Mouse (Mus musculus) lung, postnatal 0 days (tissue): Measurements from ENCODE around the gene Tmem18. TPM values are rescaled to one million over a fixed set of nuclear protein-coding genes. Genes with fewer than 3 reads are reported as not detected.

Experiments used
- ATAC-seq: fragments of 200-750 bp; cut with Nextera tagmentation; 2 replicates; pipeline ENCODE4 v1.8.0; 2017; ENCODE audit warnings: moderate library complexity
- DNase-seq: peaks from one replicate; pipeline ENCODE4 v3.0.0-alpha.2; 2016; ENCODE audit warnings: low spot score
- H3K27ac ChIP-seq: fragments of 300-500 bp; sonication (generic); 2 replicates; pipeline ENCODE4 v1.5.1; 2014; ENCODE audit warnings: antibody characterized with exemption, mild to moderate bottlenecking, low read length, mixed read lengths
- H3K27me3 ChIP-seq: fragments of 300-500 bp; sonication (generic); replicated peaks from 2 replicates; pipeline ENCODE4 v1.6.1; 2014; ENCODE audit warnings: low read length, mixed read lengths; ENCODE audit not compliant: insufficient read depth
- H3K36me3 ChIP-seq: fragments of 300-500 bp; sonication (generic); 2 replicates; pipeline ENCODE4 v1.6.1; 2014; ENCODE audit warnings: low read length, mixed read lengths; ENCODE audit not compliant: insufficient read depth
- H3K4me1 ChIP-seq: fragments of 300-500 bp; sonication (generic); 2 replicates; pipeline ENCODE4 v1.6.1; 2014; ENCODE audit warnings: antibody characterized with exemption, low read depth, low read length, mixed read lengths; ENCODE audit not compliant: insufficient read depth
- H3K4me2 ChIP-seq: fragments of 300-500 bp; sonication (generic); replicated peaks from 2 replicates; pipeline ENCODE4 v1.6.1; 2014; ENCODE audit warnings: low read depth, mild to moderate bottlenecking, low read length, moderate library complexity, mixed read lengths
- H3K4me3 ChIP-seq: fragments of 300-500 bp; sonication (generic); 2 replicates; pipeline ENCODE4 v1.5.1; 2014; ENCODE audit warnings: low read depth, low read length
- H3K9ac ChIP-seq: fragments of 300-500 bp; sonication (generic); replicated peaks from 2 replicates; pipeline ENCODE4 v1.6.1; 2014; ENCODE audit warnings: low read depth, mild to moderate bottlenecking
- H3K9me3 ChIP-seq: fragments of 300-500 bp; sonication (generic); 2 replicates; pipeline ENCODE4 v1.6.1; 2016; ENCODE audit warnings: low read length, mixed read lengths
- CTCF ChIP-seq: IDR thresholded peaks from 2 replicates; pipeline ENCODE4 v1.5.1; 2016; ENCODE audit warnings: antibody characterized with exemption, mild to moderate bottlenecking
- EP300 ChIP-seq: IDR thresholded peaks from 2 replicates; pipeline ENCODE4 v1.6.1; 2016; ENCODE audit warnings: antibody characterized with exemption, mild to moderate bottlenecking, control low read depth
- WGBS: fragments of 180-500 bp; shearing (Covaris S2); extraction: QIAGEN DNeasy Blood & Tissue Kit; methylation state at CpG from one replicate; pipeline ENCODE4 v1.1.7; 2014; 5-methylcytosine and 5-hydroxymethylcytosine counted together
- polyA plus RNA-seq: library from polyadenylated mRNA; unstranded; fragments of >200 nt; fragmentation: Nextera tagmentation; extraction: Ambion mirVana; gene quantifications from 2 replicates; pipeline ENCODE4 v1.2.1, GENCODE M21; 2015

Tmem18 gene
- 21.7 and 22.3 TPM in 2 replicates for polyA plus RNA-seq

- H3K27me3 ChIP-seq, result no peaks in the 10 kb centered on the region
- no peaks in the 10 kb centered on the region for H3K9me3 ChIP-seq
- peak within 1 kb of the TSS; percentile 62 for H3K4me3 ChIP-seq
- under 1% methylated on average over 35 of the region's 35 CpGs for WGBS
- H3K9ac ChIP-seq, result peak within 1 kb of the TSS; percentile 64
- TF ChIP-seq CTCF, result no peak; the same call in 1 of the 2 replicates
- peak; percentile 96 for TF ChIP-seq EP300
- H3K4me1 ChIP-seq, result no peaks in the 10 kb centered on the region
- DNase-seq (peak; percentile 97), ATAC-seq (peak; percentile 97)
- H3K36me3 ChIP-seq, result peaks cover 19% of the 10 kb centered on the region
- H3K27ac ChIP-seq, result peak within 1 kb of the TSS; percentile 83
- H3K4me2 ChIP-seq, result peak within 1 kb of the TSS; percentile 78
Measured at GRCm38 (mm10) chr12:30584356-30584740, at the start of gene Tmem18. Tmem18 (plus strand) TSS chr12:30584426.

GRCm38 (mm10) chr12:30557349-30557748 lies 26.9 kb upstream of the Tmem18 start:
- Histone ChIP-seq H3K4me1 (no peaks in the 10 kb centered on the region), H3K36me3 (no peaks in the 10 kb centered on the region), H3K27ac (no peak overlapping the region), H3K4me2 (no peak overlapping the region), H3K27me3 (no peaks in the 10 kb centered on the region), H3K9me3 (no peaks in the 10 kb centered on the region), H3K9ac (no peak overlapping the region), H3K4me3 (no peak overlapping the region)
- no peak for DNase-seq
- ATAC-seq, result no peak
- no peak for TF ChIP-seq CTCF
- no peak for TF ChIP-seq EP300

GRCm38 (mm10) chr12:30561411-30561810 lies 22.8 kb upstream of the Tmem18 start:
- Histone ChIP-seq H3K9me3 (no peaks in the 10 kb centered on the region), H3K27me3 (no peaks in the 10 kb centered on the region), H3K4me3 (no peak overlapping the region), H3K9ac (no peak overlapping the region), H3K36me3 (no peaks in the 10 kb centered on the region), H3K4me1 (no peaks in the 10 kb centered on the region), H3K27ac (no peak overlapping the region), H3K4me2 (peak overlapping the region; percentile 32; the same call in 1 of the 2 replicates)
- DNase-seq, result peak; percentile 56
- ATAC-seq, result peak; percentile 47; the same call in 1 of the 2 replicates
- TF ChIP-seq EP300, result peak; percentile 64
- TF ChIP-seq CTCF, result no peak
- WGBS, result 7% methylated on average over 11 of the region's 11 CpGs

GRCm38 (mm10) chr12:30572075-30572474 lies 12.2 kb upstream of the Tmem18 start:
- ATAC-seq (no peak), DNase-seq (peak; percentile 14)
- no peak overlapping the region for H3K4me2 ChIP-seq
- H3K9me3 ChIP-seq, result no peaks in the 10 kb centered on the region
- no peak overlapping the region for H3K9ac ChIP-seq
- H3K27ac ChIP-seq, result no peak overlapping the region
- 48% methylated on average over 4 of the region's 4 CpGs for WGBS
- H3K27me3 ChIP-seq, result no peaks in the 10 kb centered on the region
- no peak overlapping the region for H3K4me3 ChIP-seq
- H3K4me1 ChIP-seq, result no peaks in the 10 kb centered on the region
- no peaks in the 10 kb centered on the region for H3K36me3 ChIP-seq
- TF ChIP-seq CTCF, result no peak
- TF ChIP-seq EP300, result no peak

- WGBS, result 74% methylated on average over 3 of the region's 3 CpGs
- Histone ChIP-seq H3K36me3 (no peaks in the 10 kb centered on the region), H3K4me3 (no peak overlapping the region), H3K4me1 (no peaks in the 10 kb centered on the region), H3K9ac (no peak overlapping the region), H3K4me2 (no peak overlapping the region), H3K27me3 (no peaks in the 10 kb centered on the region), H3K9me3 (no peaks in the 10 kb centered on the region), H3K27ac (no peak overlapping the region)
- no peak for DNase-seq
- TF ChIP-seq CTCF (no peak), EP300 (no peak)
- ATAC-seq, result no peak
Measured at GRCm38 (mm10) chr12:30575952-30576351, 8.3 kb upstream of the Tmem18 start.

GRCm38 (mm10) chr12:30578019-30578418 lies 6.2 kb upstream of the Tmem18 start:
- DNase-seq (peak; percentile 88), ATAC-seq (peak; percentile 59)
- no peaks in the 10 kb centered on the region for H3K36me3 ChIP-seq
- no peak overlapping the region for H3K4me3 ChIP-seq
- no peaks in the 10 kb centered on the region for H3K27me3 ChIP-seq
- H3K4me1 ChIP-seq, result no peaks in the 10 kb centered on the region
- H3K4me2 ChIP-seq, result no peak overlapping the region
- H3K9me3 ChIP-seq, result no peaks in the 10 kb centered on the region
- H3K27ac ChIP-seq, result no peak overlapping the region
- WGBS, result 5% methylated on average over 5 of the region's 5 CpGs
- peak; percentile 94 for TF ChIP-seq CTCF
- no peak for TF ChIP-seq EP300
- H3K9ac ChIP-seq, result no peak overlapping the region

GRCm38 (mm10) chr12:30581277-30581676 lies 2.9 kb upstream of the Tmem18 start:
- TF ChIP-seq EP300 (no peak), CTCF (no peak)
- DNase-seq (no peak), ATAC-seq (no peak)
- 79% methylated on average over 10 of the region's 10 CpGs for WGBS
- no peak overlapping the region for H3K9ac ChIP-seq
- H3K4me1 ChIP-seq, result no peaks in the 10 kb centered on the region
- no peaks in the 10 kb centered on the region for H3K27me3 ChIP-seq
- H3K4me2 ChIP-seq, result no peak overlapping the region
- no peak overlapping the region for H3K27ac ChIP-seq
- H3K4me3 ChIP-seq, result no peak overlapping the region
- no peaks in the 10 kb centered on the region for H3K36me3 ChIP-seq
- H3K9me3 ChIP-seq, result no peaks in the 10 kb centered on the region
